Mouse (Mus musculus) G1E (cell line): ENCODE results near the gene Rasl11b.

Source experiments
- CTCF ChIP-seq: IDR thresholded peaks from 2 replicates; pipeline ENCODE4 v1.5.1; 2012; ENCODE audit warnings: low read depth, low read length, inconsistent platforms, mixed read lengths
- GATA1 ChIP-seq: IDR thresholded peaks from 2 replicates; pipeline ENCODE4 v1.6.1; 2012; ENCODE audit warnings: borderline replicate concordance, low read length, inconsistent platforms, mixed read lengths
- GATA2 ChIP-seq: IDR thresholded peaks from 2 replicates; pipeline ENCODE4 v1.6.1; 2012; ENCODE audit warnings: low read depth, low read length, inconsistent platforms, borderline replicate concordance
- POLR2AphosphoS5 ChIP-seq: IDR thresholded peaks from 2 replicates; pipeline ENCODE4 v1.6.1; 2012; ENCODE audit warnings: low read depth, low read length, inconsistent platforms; ENCODE audit not compliant: insufficient replicate concordance
- TAL1 ChIP-seq: conservative IDR thresholded peaks from 2 replicates; pipeline ENCODE4 v1.6.1; 2012; ENCODE audit warnings: low read depth, low read length, inconsistent platforms, mixed read lengths

GRCm38 (mm10) chr5:74194841-74195613 is at the start of gene Rasl11b:
- TF ChIP-seq CTCF, result no peak
- no peak for TF ChIP-seq TAL1
- no peak for TF ChIP-seq GATA1
- no peak for TF ChIP-seq GATA2
- TF ChIP-seq POLR2AphosphoS5, result no peak
